Mouse (Mus musculus) kidney, adult 9 months (tissue): ENCODE results near the gene Rab5c.
A peak's percentile ranks its signal among the peaks of the same experiment; 100 is the strongest.

Experiments
- DNase-seq: peaks from one replicate; pipeline ENCODE4 v3.0.0; 2022

The Rab5c gene

DNA sequence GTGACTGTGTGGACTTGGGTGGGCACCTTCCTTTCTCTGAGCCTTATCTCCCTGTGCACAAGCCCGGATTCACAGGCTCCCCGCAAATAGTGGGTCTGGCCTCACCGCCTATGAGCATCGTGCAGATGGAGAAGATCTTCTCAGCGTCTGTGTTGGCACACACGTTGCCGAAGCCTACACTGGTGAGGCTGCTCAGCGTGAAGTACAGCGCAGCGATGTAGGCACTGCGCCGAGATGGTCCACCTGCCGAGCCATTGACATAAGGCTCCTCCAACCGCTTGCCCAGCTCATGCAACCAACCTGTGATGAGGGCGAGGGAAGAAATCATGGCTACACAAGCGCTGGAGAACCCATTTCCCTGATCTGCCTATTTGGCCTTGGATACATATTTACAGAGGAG, 12.1 kb upstream of the Rab5c start:
- no peak for DNase-seq

DNA sequence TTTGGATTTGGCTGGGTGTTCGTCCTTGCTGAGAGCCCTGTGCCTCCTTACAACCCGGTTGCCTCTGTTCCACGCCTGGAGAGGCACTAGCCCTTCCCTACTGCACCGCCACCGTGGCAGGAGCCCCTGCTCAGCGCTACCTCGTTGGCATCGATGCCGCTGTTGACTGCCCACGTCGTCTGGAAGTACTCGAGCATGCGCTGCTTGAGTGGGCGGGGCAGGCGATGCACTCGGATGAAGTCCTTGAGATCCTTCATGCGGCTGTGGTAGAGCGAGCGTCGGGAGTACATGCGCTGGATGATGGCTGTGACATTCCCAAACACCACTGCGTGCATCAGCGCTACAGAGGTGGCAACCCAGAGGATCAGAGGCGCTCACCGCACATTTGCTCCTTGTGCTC, 11.5 kb upstream of the Rab5c start:
- DNase-seq: no peak

DNA sequence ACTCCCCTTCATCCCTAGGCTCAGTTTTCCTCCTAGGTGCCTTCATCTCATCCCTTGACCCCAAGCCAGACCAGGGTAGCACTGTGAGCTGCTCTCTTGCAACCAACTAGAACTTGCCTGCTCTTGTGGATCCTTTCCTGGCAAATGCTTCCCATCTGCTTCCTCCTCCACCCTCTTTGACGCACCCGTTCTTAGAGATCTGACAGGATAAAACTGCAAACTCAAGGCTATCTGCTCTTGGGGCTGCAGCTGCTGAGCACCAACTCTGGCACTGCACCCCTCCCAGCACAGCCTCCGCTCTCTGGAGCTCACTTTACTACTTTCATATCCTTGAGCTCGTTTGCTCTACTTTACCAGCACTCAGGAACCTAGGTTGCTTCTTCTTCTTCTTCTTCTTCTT, 10.6 kb upstream of the Rab5c start:
- no peak for DNase-seq

DNA sequence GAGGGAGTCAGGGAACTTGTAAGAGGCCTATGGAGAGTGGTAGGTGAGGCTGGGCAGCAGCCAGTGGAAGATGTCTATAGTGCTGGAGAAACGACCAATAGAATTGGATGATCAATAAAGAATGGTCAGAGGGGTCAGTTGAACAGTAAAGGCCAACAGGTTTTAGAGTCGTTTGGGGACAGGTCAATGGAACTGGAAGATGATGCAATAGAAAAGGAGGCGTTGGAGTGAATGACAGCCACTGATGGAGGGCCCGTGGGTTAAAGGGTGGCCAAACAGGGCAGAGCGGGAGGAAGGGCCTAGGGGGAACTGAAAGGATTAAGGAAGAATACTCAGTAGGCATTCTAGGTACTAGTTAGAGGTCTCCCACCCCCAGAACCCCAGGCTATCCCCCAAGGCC, 9.1 kb upstream of the Rab5c start:
- no peak for DNase-seq

DNA sequence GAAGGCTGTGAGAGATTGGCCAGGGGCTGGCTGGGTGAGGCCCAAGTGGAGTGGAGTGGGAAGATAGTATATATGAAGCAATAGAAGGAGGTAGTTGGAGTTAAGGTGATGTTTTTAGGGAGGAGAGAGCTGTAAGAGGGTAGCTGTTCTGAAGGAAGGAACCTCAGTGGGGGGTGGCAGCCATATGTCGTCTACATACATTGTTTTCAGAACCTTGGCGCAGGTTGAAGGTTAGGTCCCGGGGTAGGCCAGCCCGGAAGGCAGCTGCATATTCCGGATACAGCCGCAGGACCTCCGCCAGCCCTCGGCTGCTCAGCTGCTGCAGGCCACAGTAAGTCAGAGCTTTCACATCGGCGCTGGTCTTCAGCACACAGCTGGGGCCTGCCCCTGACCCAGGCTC, 8.5 kb upstream of the Rab5c start:
- no peak for DNase-seq

DNA sequence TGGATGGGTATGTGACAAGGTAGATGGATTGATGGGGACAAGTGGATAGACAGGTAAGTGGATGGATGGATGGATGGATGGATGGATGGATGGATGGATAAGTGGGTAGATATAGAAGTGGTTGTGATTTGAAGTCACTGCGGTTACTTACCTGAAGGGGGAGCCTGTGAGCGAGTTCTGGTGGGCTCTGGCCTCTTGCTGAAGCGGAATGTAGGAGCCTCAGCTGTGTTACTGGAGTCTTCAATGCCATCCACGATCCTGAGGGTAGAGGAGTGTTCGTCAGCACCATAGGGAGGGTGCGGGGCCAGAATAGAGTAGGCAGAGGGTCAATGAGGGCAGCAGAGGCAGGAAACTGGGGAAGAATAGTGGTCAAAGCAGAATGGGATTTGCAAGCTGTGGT, 7.1 kb upstream of the Rab5c start:
- DNase-seq: no peak

DNA sequence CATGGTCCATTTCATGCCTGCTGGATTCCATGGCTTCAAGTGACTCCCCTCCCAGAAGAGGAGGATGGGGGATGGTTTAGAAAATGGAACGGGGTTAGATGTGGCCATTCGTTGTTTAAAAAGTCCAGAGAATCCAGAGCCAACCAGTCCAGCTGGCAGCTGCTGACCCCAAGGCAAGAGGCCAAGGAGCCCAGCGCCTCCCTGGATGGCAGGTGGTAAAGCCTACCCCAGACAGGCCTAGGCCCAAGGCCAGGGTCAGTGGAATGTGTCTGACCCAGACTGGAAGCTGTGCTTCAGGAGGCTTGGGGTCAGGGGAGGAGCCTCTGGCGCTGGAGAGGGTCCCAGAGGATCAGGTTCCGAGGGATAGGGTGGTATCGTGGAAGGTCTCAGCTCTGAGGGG, 3.3 kb upstream of the Rab5c start:
- peak; percentile 83 for DNase-seq

DNA sequence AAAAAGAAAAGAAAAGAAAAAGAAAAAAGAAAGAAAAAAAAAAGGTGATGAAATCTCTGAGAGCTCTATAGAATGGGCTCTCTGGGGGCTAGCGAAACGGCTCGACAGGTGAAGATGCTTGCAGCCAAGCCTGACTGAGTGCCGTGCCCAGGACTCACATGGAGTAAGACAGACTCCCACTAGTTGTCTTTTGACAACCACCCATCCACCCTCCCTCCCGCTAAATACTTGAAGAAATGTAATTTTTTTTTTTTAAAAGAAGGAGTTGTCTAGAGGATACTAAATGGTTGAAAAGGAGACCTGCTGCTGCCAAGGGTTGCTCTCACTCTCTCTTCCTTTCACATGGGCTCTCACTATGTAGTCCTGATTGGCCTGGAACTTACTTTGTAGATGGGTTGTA, 734 bp upstream of the Rab5c start:
- DNase-seq: no peak

DNA sequence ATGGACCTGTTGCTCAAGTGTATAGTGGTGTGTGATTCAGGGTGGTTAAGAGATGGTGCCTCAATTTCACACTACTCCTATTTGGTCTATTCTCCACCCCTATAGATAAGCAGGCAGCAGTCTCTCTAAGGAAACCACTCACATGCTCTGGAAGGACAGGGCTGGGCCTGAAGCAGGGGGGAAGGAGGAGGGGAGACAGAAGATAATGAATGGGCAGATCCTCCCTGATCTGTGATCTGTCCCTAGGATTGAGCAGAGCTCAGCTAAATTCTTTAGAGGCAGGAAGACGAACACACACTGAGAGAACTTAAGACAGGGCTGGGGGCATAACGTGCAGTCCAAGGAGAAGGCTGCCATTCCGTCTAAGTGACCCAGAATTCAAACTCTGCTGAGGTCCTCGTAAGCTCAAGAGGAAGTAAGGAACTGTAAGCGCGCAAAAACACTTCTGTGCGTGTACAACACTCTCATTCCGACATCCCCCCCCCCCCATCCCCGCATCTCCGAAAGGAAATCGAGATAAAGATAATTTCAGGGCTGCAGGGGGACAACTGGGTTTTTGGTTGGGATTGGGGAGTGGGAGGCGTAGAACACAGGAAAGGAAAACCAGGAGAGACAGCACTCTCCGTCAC, 796 bp downstream of the Rab5c start:
- DNase-seq: peak; percentile 57

DNA sequence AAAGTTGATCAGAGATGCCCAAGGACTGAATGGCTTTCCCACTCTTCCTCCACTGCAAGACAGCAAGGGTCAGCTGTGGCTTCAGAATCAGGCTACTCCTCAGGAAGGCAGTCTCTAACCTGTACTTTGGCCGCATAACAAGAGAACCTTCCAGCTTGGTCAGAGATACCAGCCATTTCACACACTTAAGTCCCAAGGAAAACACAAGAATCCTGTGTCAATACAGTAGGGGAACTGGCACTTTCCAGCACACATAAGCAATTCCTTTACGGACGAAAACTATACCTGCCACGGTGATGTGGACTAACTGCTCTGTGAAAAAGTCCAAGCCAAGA, 1.3 kb downstream of the Rab5c start:
- peak; percentile 69 for DNase-seq

DNA sequence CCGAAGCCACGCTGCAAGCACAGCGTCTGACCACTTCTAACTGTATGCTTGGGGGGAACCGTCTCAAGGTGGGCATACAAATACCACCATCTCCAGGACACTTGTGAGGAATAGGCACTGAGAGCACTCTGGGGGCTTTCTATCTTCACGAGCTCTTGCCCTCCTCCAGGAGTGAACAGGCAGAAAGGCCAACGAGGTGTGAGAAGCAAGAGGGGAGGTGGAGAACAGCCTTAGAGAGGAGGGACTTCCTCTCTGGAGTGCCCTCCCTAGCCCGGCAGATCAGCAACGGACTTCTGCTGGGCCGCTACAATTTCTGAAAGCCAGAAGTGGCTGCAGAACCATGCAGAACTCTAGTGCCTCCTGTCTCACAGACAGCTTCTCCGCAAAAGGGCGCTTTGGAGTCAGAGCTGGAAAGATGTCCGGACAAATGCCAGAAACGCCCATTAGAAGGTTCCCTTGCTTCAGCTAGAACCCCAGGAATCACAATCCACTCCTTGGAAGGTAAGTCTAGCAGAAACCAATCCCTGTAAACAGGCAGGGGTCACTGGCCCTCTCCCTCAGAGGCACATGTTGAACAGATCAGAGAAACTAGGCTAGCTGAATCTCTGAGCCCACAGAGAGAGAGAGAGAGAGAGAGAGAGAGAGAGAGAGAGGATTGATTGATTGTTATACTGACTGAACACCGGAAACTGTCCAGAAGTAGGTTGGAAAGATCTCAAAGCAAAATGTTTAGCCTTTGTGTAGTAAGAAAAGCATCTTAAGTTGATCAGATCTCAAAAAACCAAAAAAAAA, 1.9 kb downstream of the Rab5c start:
- DNase-seq: no peak

DNA sequence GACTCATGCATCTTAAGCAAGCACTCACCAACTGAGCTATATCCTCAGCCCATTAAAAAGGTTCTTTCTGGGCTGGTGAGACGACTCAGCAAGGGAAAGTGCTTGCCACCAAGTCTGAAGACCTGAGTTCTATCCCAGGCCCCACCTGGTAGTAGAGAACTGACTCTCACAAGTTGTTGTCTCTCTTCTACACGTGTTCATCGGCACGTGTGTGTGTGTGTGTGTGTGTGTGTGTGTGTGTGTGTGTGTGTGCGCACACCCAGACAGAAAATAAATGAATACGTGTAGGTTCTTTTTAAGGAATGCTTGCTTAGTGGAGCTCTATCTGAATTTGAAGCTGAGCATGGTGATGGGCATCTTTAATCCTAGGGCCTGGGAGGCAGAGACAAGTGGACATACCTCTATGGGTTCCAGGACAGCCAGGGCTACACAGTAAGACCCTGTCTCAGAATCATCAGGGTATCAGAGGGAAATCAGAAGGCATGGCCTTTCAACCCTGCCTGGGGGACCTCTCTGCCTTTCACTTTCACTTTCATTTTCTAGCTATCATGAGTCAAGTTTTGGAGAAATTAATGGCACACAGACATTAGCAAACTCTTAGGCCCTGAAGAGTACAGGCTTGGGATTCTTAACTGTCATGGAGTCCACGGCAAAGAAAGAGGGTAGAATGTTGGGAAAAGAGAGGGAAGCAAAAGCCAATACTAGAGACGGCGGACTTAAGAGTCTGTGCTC, 2.7 kb downstream of the Rab5c start:
- DNase-seq: no peak

DNA sequence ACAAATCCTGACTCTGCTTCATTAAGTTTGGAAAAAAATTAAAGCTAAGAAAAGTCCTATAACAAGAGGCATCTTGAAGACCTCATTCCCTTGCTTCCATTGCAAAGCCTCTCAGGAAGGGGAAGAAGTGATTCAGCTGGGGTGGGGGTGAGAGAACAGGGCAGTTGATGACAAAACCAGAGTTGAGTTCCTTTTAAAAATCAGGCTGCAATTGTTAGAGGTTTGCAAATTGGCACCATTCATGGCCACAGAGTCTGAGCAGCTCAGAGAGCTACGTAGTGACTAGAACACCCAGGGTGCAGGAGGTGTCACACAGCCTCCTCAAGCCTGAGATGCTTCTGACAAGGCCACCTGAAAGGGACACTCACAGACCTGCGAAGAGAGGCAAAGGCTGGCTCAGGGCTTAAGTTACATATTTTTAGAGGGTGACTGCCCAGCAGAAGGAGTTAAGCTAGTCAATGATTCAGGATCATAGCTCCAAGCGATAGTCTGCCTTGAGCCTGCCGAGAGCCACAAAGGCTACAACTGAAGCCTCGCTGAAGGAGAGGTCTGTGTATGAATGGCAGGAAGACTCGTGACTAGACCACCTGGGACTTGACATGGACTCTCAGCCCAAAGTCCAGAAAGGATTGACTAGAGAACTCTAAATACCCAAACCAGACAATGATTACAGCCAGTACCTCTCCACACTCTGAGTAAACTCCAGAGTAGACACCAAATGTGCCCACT, 7.4 kb downstream of the Rab5c start:
- peak; percentile 89 for DNase-seq

DNA sequence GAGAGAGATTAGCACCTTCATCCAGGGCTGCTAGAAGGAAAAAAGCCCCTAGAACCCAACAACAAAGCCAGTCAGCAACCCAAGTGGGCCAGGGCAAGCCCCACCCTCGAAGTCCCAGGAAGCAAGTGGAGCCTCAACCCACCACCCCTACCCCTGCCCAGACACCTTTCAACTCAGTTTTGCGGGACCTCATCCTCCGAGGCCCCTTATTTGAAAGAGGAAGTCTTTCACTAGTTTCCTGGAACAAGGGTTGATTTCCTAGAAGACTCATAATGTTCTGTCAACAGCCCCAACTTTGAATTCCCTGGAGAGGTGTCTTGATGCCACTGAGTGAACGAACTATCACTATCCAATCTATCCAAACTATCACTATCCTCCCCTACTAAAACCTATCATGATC, 8.0 kb downstream of the Rab5c start:
- DNase-seq: no peak

DNA sequence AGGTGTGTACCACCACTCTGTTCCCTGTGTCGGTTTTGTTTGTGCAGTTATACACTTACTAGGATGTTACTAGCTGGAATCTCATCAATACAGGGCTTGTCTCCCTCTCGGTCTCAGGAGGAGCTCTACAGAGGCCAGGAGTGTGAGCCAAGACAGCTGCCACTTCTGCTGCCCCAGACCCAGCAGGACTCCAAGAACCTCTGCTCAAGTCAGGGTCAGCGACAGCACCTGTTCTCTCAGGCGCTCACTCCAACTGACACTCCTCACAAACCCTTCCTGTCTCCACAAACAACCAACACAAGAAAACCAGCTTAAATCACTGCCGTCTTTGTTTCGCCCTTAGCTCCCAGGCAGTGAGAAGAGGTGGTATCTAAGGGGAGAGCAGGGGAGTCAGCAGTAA, 9.4 kb downstream of the Rab5c start:
- peak; percentile 29 for DNase-seq

DNA sequence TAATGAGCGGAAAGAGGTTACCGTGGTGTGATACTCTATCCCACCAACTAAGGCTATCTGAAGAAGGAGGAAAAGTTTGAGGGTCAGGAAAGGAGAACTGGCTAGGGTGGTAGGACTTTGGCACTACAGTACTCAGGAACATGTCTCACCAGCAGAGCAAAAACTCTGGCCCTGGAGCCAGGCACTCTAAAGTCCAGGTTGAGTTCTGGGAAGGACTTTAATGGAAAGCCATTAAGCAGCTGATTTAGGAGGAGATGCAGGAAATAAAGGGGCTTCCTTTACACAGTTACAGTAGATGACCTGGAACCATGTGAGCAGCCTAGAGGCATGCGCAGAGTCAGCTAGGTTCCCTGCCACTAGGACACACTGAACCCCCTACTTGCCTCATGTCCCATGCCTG, 10.8 kb downstream of the Rab5c start:
- DNase-seq: peak; percentile 81

DNA sequence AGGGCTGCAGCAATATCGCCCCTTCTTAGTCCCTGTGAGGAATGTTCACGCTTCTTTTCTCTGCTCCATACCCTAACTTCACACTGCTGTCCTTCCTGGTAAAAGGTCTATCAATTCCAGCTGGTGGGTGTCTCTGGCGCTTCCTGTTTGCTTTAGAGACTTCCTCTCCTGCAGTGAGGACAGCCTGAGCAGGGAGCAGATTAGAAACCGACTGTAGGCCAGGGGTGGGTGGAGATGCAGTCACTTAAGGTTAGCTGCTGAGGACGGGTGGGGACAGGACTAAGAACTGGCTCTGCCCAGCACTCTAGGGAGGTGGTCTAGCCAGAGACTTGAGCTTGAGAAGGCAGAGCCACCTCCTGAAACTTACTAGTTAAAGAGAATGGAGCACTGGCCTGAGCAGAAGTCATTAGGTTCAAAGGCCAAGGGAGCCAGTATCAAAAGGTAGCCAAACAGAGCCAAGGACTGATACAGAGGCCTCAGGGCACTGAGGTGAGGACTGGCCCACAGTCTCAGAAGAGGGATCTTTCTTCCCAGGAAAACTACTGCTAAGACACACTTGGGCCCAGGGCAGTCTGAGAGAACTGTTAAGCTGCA, 13.0 kb downstream of the Rab5c start:
- peak; percentile 74 for DNase-seq

DNA sequence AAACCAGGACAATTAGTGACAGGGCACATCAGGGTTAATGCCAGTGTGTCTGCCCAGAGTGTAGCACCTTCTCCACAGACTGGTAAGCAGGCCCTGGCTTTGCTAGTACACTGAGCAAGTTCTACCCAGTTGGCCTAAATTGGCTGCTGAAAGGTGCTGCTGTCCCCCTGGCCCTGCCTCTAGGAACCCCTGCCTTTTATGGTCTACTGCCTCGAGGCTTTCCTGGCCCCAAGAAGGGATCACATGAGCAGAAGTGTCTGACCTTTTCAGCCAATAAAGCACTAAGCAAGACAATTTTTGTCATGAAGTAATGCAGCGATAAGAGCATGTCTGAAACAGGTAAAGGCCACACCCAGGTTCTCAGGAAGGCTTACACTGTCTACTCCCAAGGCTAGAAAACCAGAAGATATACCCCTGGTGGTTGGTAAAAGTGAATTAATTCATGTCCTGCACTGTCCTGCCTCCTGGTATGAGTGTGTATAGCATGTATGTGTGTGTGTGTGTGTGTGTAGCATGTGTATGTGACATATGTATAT, 15.5 kb downstream of the Rab5c start:
- peak; percentile 72 for DNase-seq

DNA sequence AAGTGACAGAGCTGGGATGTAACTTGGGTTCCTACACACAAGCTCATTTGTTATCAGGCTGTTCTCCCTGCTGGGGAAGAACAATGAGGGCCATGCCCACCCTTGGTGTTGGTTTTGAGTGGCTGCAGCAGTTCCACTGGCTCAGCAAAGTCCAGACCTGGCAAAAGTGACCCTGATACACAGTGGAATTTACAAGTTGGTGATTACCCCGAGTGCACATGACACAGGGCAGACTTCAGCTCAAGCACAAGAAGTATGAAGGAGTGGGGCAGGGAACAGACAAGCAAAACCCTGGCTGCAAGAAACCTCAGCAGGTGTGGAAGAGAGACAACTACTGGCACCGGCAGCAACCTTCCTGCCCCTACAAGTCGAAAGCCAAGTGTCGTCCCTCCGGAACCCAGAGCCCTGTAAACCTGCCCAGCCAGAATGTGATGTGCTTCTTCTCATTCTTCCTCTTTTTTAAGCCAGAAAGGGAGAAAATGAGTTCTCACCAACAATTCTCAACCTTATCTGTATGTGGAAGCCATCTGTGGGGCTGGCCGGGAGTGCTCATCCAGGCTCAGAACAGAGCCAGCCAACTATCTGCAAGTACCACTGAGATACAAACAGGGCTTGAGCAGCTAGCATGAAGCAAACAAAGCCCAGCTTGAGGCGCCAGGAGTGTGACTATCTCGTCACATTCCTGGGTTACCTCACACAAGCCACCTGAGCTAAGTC, 16.1 kb downstream of the Rab5c start:
- DNase-seq: peak; percentile 90

DNA sequence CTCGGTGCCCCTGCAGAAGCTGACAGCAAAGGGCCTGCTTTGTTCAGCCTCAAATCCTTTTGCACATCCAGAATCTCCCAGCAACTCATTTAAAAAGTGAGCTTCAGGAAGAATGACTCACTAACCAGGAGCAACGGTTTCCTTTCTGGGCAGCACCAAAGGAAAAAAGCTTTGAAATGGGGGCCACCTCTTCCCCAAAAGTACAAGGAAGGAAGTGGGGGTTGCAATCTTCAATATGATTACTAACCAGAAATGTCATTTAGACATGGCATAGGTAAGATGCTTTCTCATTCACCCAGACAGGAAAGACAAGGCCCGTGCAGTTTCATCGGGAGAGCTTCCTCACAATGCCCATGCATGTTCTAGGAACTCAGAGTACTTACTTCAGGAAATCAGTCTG, 16.8 kb downstream of the Rab5c start:
- no peak for DNase-seq

DNA sequence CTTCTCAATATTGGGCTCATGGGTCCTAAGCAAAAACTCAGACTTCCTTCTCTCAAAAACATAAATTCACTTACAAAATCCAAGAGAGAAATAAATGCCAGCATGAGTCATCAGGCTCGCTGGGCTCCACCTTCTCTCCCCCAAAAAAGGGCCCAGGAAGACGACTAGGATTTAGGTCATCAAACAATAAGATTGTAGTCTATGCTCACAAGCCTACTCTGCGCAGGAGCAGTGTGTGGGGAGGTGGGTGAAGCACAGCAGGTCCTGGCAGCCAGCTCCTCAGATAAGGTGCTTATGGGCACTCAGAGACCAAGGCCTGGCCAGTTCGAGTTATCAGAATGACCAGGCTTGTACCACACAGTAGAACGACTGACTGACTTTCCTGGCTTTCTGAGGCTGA, 17.7 kb downstream of the Rab5c start:
- DNase-seq: no peak

DNA sequence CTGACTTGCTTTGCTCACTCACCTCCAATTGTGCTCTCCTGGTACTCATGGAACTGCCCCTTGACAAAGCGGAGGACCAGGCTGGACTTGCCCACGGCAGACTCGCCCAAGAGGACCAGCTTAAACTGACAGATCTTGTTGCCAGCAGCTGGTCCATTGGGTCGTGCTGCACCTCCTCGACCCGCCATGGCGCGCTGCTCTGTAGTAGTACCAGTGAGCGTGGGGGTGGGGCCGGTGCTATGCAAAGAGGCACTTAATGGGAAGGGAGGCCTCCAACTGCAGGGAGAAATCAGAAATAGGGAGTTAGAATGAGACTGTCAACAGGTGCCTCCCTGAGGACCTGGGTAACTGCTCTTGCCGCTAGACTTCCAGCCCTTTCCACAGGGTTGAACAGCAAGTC, 18.1 kb downstream of the Rab5c start:
- DNase-seq: no peak
